Mouse (Mus musculus): ENCODE results near the gene Cmip. TPM values are rescaled to one million over a fixed set of nuclear protein-coding genes. Genes with fewer than 3 reads are reported as not detected.
"Not testable (repeated sequence)": the region's sequence is repeated elsewhere in the genome, so short reads cannot be mapped to it uniquely, and the experiment has no call there.

Cmip gene
- total and polyA plus RNA-seq, 2 experiments from 2014 or later, result 212 to 266 TPM

- no peak overlapping the region for H3K9ac ChIP-seq (replicated peaks; ENCODE audit: low read length, poor library complexity, severe bottlenecking)
- H3K27ac ChIP-seq (ENCODE audit: low read depth, low read length), result no peak overlapping the region
- no peaks in the 10 kb centered on the region for H3K27me3 ChIP-seq (ENCODE audit: insufficient read depth, low read length)
- no peaks in the 10 kb centered on the region for H3K9me3 ChIP-seq (ENCODE audit: low read length)
- DNase-seq (ENCODE audit: low spot score) (no peak), ATAC-seq (ENCODE audit: low FRiP score) (no peak)
- WGBS, result 83% methylated on average over 10 of the region's 10 CpGs
- peaks cover 7% of the 10 kb centered on the region for H3K36me3 ChIP-seq (ENCODE audit: insufficient read depth, low read length)
- no peak overlapping the region for H3K4me2 ChIP-seq (ENCODE audit: low read depth, low read length, poor library complexity, severe bottlenecking)
- no peak for TF ChIP-seq CTCF (IDR thresholded peaks at IDR 0.05)
- no peak overlapping the region for H3K4me3 ChIP-seq (ENCODE audit: low read depth, low read length)
- no peaks in the 10 kb centered on the region for H3K4me1 ChIP-seq (ENCODE audit: insufficient read depth, low read length)
Measured at GRCm38 (mm10) chr8:117412232-117412631, 155.4 kb downstream of the Cmip start.

- H3K27ac ChIP-seq (ENCODE audit: low read depth, low read length), result no peak overlapping the region
- H3K4me1 ChIP-seq (ENCODE audit: insufficient read depth, low read length), result no peaks in the 10 kb centered on the region
- no peak for TF ChIP-seq CTCF (IDR thresholded peaks at IDR 0.05)
- no peak overlapping the region for H3K4me2 ChIP-seq (ENCODE audit: low read depth, low read length, poor library complexity, severe bottlenecking)
- H3K4me3 ChIP-seq (ENCODE audit: low read depth, low read length), result no peak overlapping the region
- H3K36me3 ChIP-seq (ENCODE audit: insufficient read depth, low read length), result peaks cover 15% of the 10 kb centered on the region
- ATAC-seq (ENCODE audit: low FRiP score), result no peak
- no peak for DNase-seq (ENCODE audit: low spot score)
- H3K27me3 ChIP-seq (ENCODE audit: insufficient read depth, low read length), result no peaks in the 10 kb centered on the region
- no peaks in the 10 kb centered on the region for H3K9me3 ChIP-seq (ENCODE audit: low read length)
- WGBS, result 94% methylated on average over 9 of the region's 9 CpGs
- no peak overlapping the region for H3K9ac ChIP-seq (replicated peaks; ENCODE audit: low read length, poor library complexity, severe bottlenecking)
Measured at GRCm38 (mm10) chr8:117417830-117418229, 161.0 kb downstream of the Cmip start.

GRCm38 (mm10) chr8:117420841-117421534 is 164.1 kb downstream of the Cmip start:
- Histone ChIP-seq H3K36me3 (ENCODE audit: insufficient read depth, low read length) (peaks cover 27% of the 10 kb centered on the region), H3K4me3 (ENCODE audit: low read depth, low read length) (no peak overlapping the region), H3K9ac (replicated peaks; ENCODE audit: low read length, poor library complexity, severe bottlenecking) (no peak overlapping the region), H3K9me3 (ENCODE audit: low read length) (no peaks in the 10 kb centered on the region), H3K4me1 (ENCODE audit: insufficient read depth, low read length) (no peaks in the 10 kb centered on the region), H3K4me2 (ENCODE audit: low read depth, low read length, poor library complexity, severe bottlenecking) (no peak overlapping the region), H3K27ac (ENCODE audit: low read depth, low read length) (no peak overlapping the region), H3K27me3 (ENCODE audit: insufficient read depth, low read length) (no peaks in the 10 kb centered on the region)
- DNase-seq (ENCODE audit: low spot score), result no peak
- 91% methylated on average over 17 of the region's 17 CpGs for WGBS
- no peak for TF ChIP-seq CTCF (IDR thresholded peaks at IDR 0.05)
- ATAC-seq (ENCODE audit: low FRiP score), result no peak

GRCm38 (mm10) chr8:117421838-117422237 is 165.0 kb downstream of the Cmip start:
- no peak for ATAC-seq (ENCODE audit: low FRiP score)
- no peak overlapping the region for H3K9ac ChIP-seq (replicated peaks; ENCODE audit: low read length, poor library complexity, severe bottlenecking)
- no peak for TF ChIP-seq CTCF (IDR thresholded peaks at IDR 0.05)
- no peaks in the 10 kb centered on the region for H3K9me3 ChIP-seq (ENCODE audit: low read length)
- no peak overlapping the region for H3K27ac ChIP-seq (ENCODE audit: low read depth, low read length)
- no peaks in the 10 kb centered on the region for H3K27me3 ChIP-seq (ENCODE audit: insufficient read depth, low read length)
- WGBS, result 85% methylated on average over 5 of the region's 5 CpGs
- no peak overlapping the region for H3K4me2 ChIP-seq (ENCODE audit: low read depth, low read length, poor library complexity, severe bottlenecking)
- no peak for DNase-seq (ENCODE audit: low spot score)
- no peaks in the 10 kb centered on the region for H3K4me1 ChIP-seq (ENCODE audit: insufficient read depth, low read length)
- H3K36me3 ChIP-seq (ENCODE audit: insufficient read depth, low read length), result peaks cover 30% of the 10 kb centered on the region
- H3K4me3 ChIP-seq (ENCODE audit: low read depth, low read length), result no peak overlapping the region

- Histone ChIP-seq H3K9me3 (ENCODE audit: low read length) (no peaks in the 10 kb centered on the region), H3K4me2 (ENCODE audit: low read depth, low read length, poor library complexity, severe bottlenecking) (no peak overlapping the region), H3K36me3 (ENCODE audit: insufficient read depth, low read length) (peaks cover 32% of the 10 kb centered on the region), H3K4me3 (ENCODE audit: low read depth, low read length) (no peak overlapping the region), H3K9ac (replicated peaks; ENCODE audit: low read length, poor library complexity, severe bottlenecking) (no peak overlapping the region), H3K27me3 (ENCODE audit: insufficient read depth, low read length) (no peaks in the 10 kb centered on the region), H3K4me1 (ENCODE audit: insufficient read depth, low read length) (no peaks in the 10 kb centered on the region), H3K27ac (ENCODE audit: low read depth, low read length) (no peak overlapping the region)
- DNase-seq (ENCODE audit: low spot score), result peak; percentile 62
- 70% methylated on average over 6 of the region's 6 CpGs for WGBS
- no peak for ATAC-seq (ENCODE audit: low FRiP score)
- no peak for TF ChIP-seq CTCF (IDR thresholded peaks at IDR 0.05)
Measured at GRCm38 (mm10) chr8:117422343-117422742, 165.5 kb downstream of the Cmip start.

GRCm38 (mm10) chr8:117423029-117423428 is 166.2 kb downstream of the Cmip start:
- H3K4me3 ChIP-seq (ENCODE audit: low read depth, low read length), result no peak overlapping the region
- peak overlapping the region; percentile 39; the same call in 1 of the 2 replicates for H3K27ac ChIP-seq (ENCODE audit: low read depth, low read length)
- H3K4me1 ChIP-seq (ENCODE audit: insufficient read depth, low read length), result no peaks in the 10 kb centered on the region
- DNase-seq (ENCODE audit: low spot score) (peak; percentile 91), ATAC-seq (ENCODE audit: low FRiP score) (peak; percentile 80)
- no peak for TF ChIP-seq CTCF (IDR thresholded peaks at IDR 0.05)
- no peak overlapping the region for H3K9ac ChIP-seq (replicated peaks; ENCODE audit: low read length, poor library complexity, severe bottlenecking)
- no peaks in the 10 kb centered on the region for H3K9me3 ChIP-seq (ENCODE audit: low read length)
- peaks cover 34% of the 10 kb centered on the region for H3K36me3 ChIP-seq (ENCODE audit: insufficient read depth, low read length)
- no peaks in the 10 kb centered on the region for H3K27me3 ChIP-seq (ENCODE audit: insufficient read depth, low read length)
- WGBS, result 67% methylated on average over 4 of the region's 4 CpGs
- H3K4me2 ChIP-seq (ENCODE audit: low read depth, low read length, poor library complexity, severe bottlenecking), result no peak overlapping the region

GRCm38 (mm10) chr8:117427816-117428215 is 171.0 kb downstream of the Cmip start:
- H3K36me3 ChIP-seq (ENCODE audit: insufficient read depth, low read length), result peaks cover 62% of the 10 kb centered on the region
- 93% methylated on average over 8 of the region's 8 CpGs for WGBS
- not testable (repeated sequence) for H3K4me3 ChIP-seq (ENCODE audit: low read depth, low read length); H3K9me3 ChIP-seq (ENCODE audit: low read length); H3K4me1 ChIP-seq (ENCODE audit: insufficient read depth, low read length); DNase-seq (ENCODE audit: low spot score); H3K27ac ChIP-seq (ENCODE audit: low read depth, low read length); ATAC-seq (ENCODE audit: low FRiP score); H3K9ac ChIP-seq (replicated peaks; ENCODE audit: low read length, poor library complexity, severe bottlenecking); H3K27me3 ChIP-seq (ENCODE audit: insufficient read depth, low read length); H3K4me2 ChIP-seq (ENCODE audit: low read depth, low read length, poor library complexity, severe bottlenecking)
